Mouse (Mus musculus) G1E-ER4 (cell line): ENCODE measurements at regions not wholly inside any gene's neighbourhood (a gene's known extent, or its start where the extent isn't known, plus 50 kb on each side); places are given as distances from the start of the nearest gene placed in this dataset.

Experiments used
- GATA1 ChIP-seq: IDR thresholded peaks from one replicate; pipeline ENCODE4 v1.8.0; 2012; ENCODE audit warnings: low read length, inconsistent platforms

GRCm38 (mm10) chr15:8850996-8851395, 116.8 kb upstream of the Ranbp3l start:
- TF ChIP-seq GATA1, result no peak

DNA sequence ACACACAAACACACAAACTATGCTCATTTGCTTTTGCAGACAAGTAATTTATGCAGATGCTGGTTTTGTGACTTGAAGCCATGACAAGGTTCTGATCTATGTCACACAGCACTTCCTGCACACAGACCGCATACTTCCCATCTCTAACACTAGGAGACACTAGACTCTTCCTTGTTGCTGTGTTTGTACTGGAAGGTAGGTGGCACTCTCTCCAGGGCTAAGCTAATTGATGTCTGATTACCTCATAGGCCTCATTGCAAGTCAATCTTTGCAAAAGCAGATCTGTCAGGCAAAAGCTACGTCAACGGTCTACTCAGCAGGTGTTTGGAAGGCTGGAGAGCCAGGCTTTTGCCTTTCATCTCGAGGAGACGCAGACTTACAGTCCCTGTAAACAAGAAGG, 118.3 kb upstream of the Ranbp3l start:
- TF ChIP-seq GATA1, result no peak

GRCm38 (mm10) chr15:8842129-8842528, 125.6 kb upstream of the Ranbp3l start:
- TF ChIP-seq GATA1, result no peak

DNA sequence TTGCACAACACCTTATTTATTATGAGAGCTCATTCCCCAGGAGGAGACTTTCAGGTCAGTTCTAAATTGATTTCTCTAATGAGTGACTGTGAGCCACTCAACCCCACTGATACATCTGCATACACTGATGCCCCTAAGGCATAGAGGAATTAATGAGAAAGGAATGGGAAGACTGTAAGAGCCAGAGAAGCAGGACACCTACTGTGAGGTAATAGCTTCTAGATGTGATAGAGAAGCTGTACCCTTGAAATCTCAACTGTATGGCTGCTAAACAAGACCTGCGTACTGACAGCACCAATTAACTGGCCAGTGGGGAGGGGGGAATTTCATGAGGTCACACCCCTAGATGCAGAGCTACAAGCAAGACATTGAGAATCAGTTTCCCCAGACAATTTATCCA, 128.3 kb upstream of the Ranbp3l start:
- no peak for TF ChIP-seq GATA1

DNA sequence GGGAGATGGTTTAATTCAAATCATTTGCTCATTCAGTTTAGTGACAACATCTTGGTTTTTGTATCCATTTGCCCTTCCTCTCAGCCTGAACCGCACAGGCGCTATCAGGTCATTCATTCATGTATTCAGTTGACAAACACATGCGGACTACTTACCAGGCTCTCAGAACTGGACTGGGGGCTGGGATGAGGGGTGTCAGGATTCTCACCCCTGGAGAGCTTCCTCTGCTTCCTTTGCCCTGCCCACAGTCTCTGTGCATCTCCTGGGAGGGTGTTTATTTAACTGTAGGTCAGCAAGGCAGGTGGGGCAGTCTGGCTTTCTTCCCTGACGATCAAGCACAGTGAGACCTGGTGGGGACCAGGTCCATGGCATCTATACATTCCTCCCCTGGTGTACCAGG, 123.6 kb upstream of the Slc1a3 start:
- no peak for TF ChIP-seq GATA1

- no peak for TF ChIP-seq GATA1
Measured at GRCm38 (mm10) chr15:8832970-8833369, 122.4 kb upstream of the Slc1a3 start.

GRCm38 (mm10) chr15:8831720-8832620, 121.4 kb upstream of the Slc1a3 start:
- TF ChIP-seq GATA1, result no peak

- TF ChIP-seq GATA1, result no peak
Measured at GRCm38 (mm10) chr15:8824861-8825260, 114.3 kb upstream of the Slc1a3 start.

- no peak for TF ChIP-seq GATA1
Measured at GRCm38 (mm10) chr15:8817542-8817941, 107.0 kb upstream of the Slc1a3 start.

DNA sequence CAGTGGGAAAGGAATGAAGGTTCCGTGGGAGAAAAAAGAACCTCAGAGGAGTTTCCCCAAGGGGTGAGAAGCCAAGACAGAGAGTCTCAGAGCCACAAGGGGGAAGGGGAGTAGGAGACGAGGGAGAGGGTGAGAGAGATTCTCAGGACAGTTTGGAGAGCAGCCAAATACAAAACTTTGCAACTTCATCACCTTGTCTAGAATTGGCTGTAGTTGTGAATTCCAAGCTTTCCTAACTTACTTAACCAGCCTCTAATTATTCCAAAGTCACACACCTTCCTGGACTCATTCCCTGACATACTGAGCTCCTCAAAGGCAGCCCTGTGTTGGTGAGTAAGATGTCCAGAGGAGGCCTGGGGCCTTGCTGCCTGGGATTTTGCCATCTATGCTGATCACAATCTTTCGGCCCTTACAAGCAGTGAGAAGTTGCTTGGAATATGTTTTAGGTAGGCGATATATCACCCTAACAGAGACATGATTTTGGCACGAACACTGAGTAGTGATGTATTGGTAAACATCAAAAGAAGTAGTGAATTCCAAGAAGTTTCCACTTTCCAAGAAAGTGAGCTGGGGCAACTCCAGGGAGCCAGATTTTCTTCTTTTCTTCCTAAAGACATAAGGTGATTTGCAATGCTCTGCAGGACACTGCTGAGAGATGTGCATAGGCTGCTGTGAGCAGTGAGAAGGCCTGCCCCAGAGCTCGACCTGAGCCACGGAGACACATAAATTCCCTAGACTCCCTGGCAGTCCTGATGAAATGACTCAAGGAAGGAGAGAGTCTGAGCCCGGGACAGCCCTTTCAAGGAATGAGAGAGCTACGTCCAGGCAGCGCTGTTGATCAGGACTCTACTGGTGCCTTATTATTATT, 106.2 kb upstream of the Slc1a3 start:
- TF ChIP-seq GATA1, result no peak

GRCm38 (mm10) chr15:8815958-8816357, 105.4 kb upstream of the Slc1a3 start:
- TF ChIP-seq GATA1, result no peak

DNA sequence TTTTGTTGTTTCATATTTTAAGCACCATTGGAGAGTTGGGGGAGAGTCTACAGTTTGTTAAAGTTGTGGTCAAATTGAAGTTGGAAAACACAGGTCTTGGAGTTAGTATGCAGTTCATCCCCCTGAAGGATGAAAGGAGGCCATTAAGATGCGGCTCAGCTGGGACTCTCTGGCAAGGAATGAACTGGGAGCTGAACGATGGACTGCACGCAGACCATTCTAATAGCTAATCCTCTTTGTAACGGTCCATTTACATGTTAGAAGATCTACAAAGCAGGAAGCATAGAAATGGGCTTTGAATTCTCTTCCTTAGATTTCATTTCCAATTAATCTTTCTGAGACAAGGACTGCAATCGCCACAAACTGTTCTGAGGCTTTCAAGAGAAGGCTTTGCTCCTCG, 104.7 kb upstream of the Slc1a3 start:
- no peak for TF ChIP-seq GATA1

DNA sequence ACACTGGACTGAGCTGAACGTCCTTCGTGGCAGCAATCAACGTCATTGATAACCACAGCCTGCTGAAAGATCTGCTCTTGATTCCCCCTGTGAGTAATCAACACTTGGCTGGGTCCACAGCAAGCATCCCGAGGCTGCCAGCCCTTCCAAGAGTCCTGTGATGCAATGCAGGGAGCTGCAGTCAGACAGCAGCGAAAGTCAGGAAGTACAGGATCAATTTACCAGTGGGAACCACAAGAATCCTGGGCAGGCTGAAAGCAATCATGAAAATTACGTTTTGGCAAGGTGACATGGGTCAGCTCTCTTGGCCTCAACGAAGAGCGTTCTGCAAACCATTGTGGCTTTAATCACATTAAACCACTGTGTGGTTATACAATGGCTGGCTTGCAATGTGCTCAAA, 95.8 kb upstream of the Slc1a3 start:
- TF ChIP-seq GATA1, result no peak

GRCm38 (mm10) chr15:8802058-8802457, 91.5 kb upstream of the Slc1a3 start:
- TF ChIP-seq GATA1, result no peak

- TF ChIP-seq GATA1, result no peak
Measured at GRCm38 (mm10) chr15:8797015-8797414, 86.5 kb upstream of the Slc1a3 start.

- no peak for TF ChIP-seq GATA1
Measured at GRCm38 (mm10) chr15:8792106-8792505, 81.5 kb upstream of the Slc1a3 start.
